Mouse (Mus musculus) midbrain, embryonic 16.5 days (tissue): ENCODE data around the gene Mgmt. TPM values are rescaled to one million over a fixed set of nuclear protein-coding genes. Genes with fewer than 3 reads are reported as not detected.

ENCODE experiments used
- ATAC-seq: fragments of 200-750 bp; cut with Nextera tagmentation; 2 replicates; pipeline ENCODE4 v1.8.0; 2017; ENCODE audit warnings: moderate TSS enrichment
- H3K27ac ChIP-seq: fragments of 300-500 bp; sonication (generic); 2 replicates; pipeline ENCODE4 v1.5.1; 2014; ENCODE audit warnings: mild to moderate bottlenecking, low read length, mixed read lengths
- H3K27me3 ChIP-seq: fragments of 300-500 bp; sonication (generic); 2 replicates; pipeline ENCODE4 v1.6.1; 2014; ENCODE audit warnings: low read depth, low read length, mixed read lengths; ENCODE audit not compliant: control insufficient read depth, insufficient read depth
- H3K36me3 ChIP-seq: fragments of 300-500 bp; sonication (generic); 2 replicates; pipeline ENCODE4 v1.6.1; 2014; ENCODE audit warnings: mild to moderate bottlenecking, low read length, moderate library complexity, mixed read lengths; ENCODE audit not compliant: control insufficient read depth, insufficient read depth
- H3K4me1 ChIP-seq: fragments of 300-500 bp; sonication (generic); 2 replicates; pipeline ENCODE4 v1.6.1; 2014; ENCODE audit warnings: mild to moderate bottlenecking, low read length, mixed read lengths; ENCODE audit not compliant: control insufficient read depth, insufficient read depth
- H3K4me2 ChIP-seq: fragments of 300-500 bp; sonication (generic); 2 replicates; pipeline ENCODE4 v1.6.1; 2014; ENCODE audit warnings: mild to moderate bottlenecking, low read length, mixed read lengths
- H3K4me3 ChIP-seq: fragments of 300-500 bp; sonication (generic); 2 replicates; pipeline ENCODE4 v1.5.1; 2014; ENCODE audit warnings: low read depth, mild to moderate bottlenecking, low read length, moderate library complexity, mixed read lengths
- H3K9ac ChIP-seq: fragments of 300-500 bp; sonication (generic); 2 replicates; pipeline ENCODE4 v1.6.1; 2014; ENCODE audit warnings: low read depth, low read length, mixed read lengths
- H3K9me3 ChIP-seq: fragments of 300-500 bp; sonication (generic); replicated peaks from 2 replicates; pipeline ENCODE4 v1.6.1; 2014; ENCODE audit warnings: mild to moderate bottlenecking, low read length, mixed read lengths; ENCODE audit not compliant: control insufficient read depth, poor library complexity, severe bottlenecking
- WGBS: fragments of 180-500 bp; shearing (Covaris S2); extraction: QIAGEN DNeasy Blood & Tissue Kit; methylation state at CpG from one replicate; pipeline ENCODE4 v1.1.7; 2014; 5-methylcytosine and 5-hydroxymethylcytosine counted together
- polyA plus RNA-seq: library from polyadenylated mRNA; unstranded; fragments of >200 nt; fragmentation: Nextera tagmentation; extraction: Ambion mirVana; gene quantifications from 2 replicates; pipeline ENCODE4 v1.2.1, GENCODE M21; 2015

Mgmt gene
- polyA plus RNA-seq, 1 experiment from 2014 or later = 0.98 TPM

DNA sequence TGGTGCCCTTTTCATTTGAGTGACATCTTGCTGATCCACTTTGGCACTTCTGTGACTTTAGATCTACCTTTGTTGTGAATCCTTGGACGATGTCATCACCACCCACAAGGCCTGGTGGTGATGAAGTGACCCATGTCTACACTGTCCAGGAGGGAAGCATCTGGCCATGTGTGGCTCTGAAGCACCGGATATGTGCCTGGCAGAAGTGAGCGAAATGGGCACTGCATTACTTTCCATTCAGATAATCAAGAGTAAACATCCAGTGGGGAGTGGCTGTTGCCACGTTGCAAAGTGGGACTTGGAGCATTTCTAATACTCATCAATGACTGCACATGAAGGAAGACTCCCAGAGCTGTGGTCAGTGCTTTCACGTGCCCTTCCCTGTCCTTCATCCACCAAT lies 124.2 kb downstream of the Mgmt start:
- Histone ChIP-seq H3K9ac (no peak overlapping the region), H3K27ac (no peak overlapping the region), H3K27me3 (no peaks in the 10 kb centered on the region), H3K4me2 (no peak overlapping the region), H3K9me3 (no peaks in the 10 kb centered on the region), H3K36me3 (no peaks in the 10 kb centered on the region), H3K4me3 (no peak overlapping the region), H3K4me1 (no peaks in the 10 kb centered on the region; the same call in 1 of the 2 replicates)
- ATAC-seq = no peak
- WGBS = 91% methylated on average over 5 of the region's 5 CpGs

DNA sequence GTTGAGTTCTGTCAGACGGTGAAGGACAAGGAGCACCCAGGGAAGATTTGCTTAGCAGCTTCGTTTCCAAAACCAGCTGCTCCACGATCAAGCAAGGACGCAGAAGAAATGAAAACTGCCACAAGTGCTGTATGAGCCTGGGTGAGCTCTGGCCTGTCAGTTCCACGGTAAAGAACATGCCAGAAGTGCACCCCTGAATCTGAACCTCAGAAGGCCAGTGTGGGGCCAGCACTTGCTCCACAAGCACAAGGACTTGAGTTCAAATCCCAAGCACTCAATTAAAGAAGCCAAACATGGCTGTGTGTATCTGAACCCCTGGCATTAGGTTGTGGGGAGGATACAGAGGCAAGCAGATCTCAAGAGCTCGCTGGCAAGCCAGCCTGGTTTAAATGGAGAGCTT lies 125.8 kb downstream of the Mgmt start:
- no peaks in the 10 kb centered on the region; the same call in 1 of the 2 replicates for H3K4me1 ChIP-seq
- no peak overlapping the region for H3K4me2 ChIP-seq
- ATAC-seq = no peak
- 71% methylated on average over 6 of the region's 6 CpGs for WGBS
- no peak overlapping the region for H3K27ac ChIP-seq
- no peaks in the 10 kb centered on the region for H3K9me3 ChIP-seq
- H3K4me3 ChIP-seq = no peak overlapping the region
- H3K27me3 ChIP-seq = no peaks in the 10 kb centered on the region
- no peak overlapping the region for H3K9ac ChIP-seq
- H3K36me3 ChIP-seq = no peaks in the 10 kb centered on the region

DNA sequence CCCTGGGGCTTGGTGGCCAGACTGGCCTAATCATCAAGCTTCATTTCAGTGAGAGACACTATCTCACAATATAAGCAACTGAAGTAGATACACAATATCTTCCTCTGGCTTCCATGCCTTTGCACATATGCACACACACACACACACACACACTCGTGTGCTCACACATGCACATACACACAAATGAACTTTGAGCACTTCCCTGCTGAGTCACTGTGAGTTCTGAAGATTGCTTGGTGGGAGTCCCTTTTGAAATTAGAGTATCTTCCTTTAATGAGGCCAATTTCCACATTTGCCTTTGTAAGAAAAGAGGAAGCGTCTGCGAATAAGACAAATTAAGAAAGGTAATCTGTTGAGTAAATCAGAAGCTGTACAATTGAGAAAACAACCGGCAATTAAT lies 136.4 kb downstream of the Mgmt start:
- 86% methylated on average over 4 of the region's 4 CpGs for WGBS
- Histone ChIP-seq H3K36me3 (no peaks in the 10 kb centered on the region), H3K4me2 (no peak overlapping the region), H3K27me3 (no peaks in the 10 kb centered on the region), H3K4me1 (no peaks in the 10 kb centered on the region; the same call in 1 of the 2 replicates), H3K9me3 (no peaks in the 10 kb centered on the region; the same call in 1 of the 2 replicates), H3K9ac (no peak overlapping the region), H3K4me3 (no peak overlapping the region), H3K27ac (no peak overlapping the region)
- no peak for ATAC-seq

DNA sequence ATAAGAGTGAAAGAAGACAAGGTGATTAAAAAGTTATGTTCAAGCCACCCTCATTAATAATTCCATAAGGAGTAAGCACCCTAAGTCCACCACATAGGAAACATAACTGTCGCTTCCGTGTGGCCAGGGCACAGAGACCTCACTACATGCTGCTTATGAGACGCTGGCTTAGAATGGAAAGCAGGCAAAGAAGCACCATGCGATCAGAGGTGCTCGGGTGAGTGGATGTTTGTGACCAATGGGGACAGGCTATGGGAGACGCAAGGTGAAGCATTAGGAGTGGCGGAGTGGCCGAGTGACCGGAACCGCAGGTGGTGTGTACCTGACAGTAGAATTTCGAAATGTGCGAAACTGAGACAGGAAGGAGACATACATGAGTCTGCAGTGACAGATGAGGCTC lies 138.8 kb downstream of the Mgmt start:
- 96% methylated on average over 12 of the region's 12 CpGs for WGBS
- ATAC-seq = no peak

DNA sequence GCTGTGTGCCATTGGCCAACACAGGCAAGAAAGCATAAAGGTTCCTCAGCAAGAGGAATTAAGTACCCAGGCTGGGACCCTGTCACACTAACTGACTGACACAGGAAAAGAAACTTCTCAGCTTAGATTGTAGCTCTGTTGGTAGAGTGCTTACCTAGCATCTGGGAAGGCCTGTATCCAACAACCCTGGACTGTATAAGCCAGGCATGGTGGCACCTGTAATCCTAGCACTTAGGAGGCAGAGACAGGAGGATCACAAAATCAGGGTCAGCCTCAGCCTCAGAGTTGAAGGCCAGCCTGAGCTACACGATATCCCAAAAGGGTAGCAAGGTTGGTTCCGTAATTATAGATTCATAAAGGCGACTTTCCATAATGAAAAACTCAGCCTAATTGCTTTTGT lies 140.6 kb downstream of the Mgmt start:
- no peaks in the 10 kb centered on the region for H3K27me3 ChIP-seq
- H3K9ac ChIP-seq = no peak overlapping the region
- H3K36me3 ChIP-seq = no peaks in the 10 kb centered on the region
- peaks cover 13% of the 10 kb centered on the region; the same call in 1 of the 2 replicates for H3K4me1 ChIP-seq
- ATAC-seq = no peak
- no peak overlapping the region for H3K4me3 ChIP-seq
- no peak overlapping the region for H3K27ac ChIP-seq
- H3K4me2 ChIP-seq = no peak overlapping the region
- no peaks in the 10 kb centered on the region; the same call in 1 of the 2 replicates for H3K9me3 ChIP-seq
- 88% methylated on average over 3 of the region's 3 CpGs for WGBS

More for the DNA sequence above, 138.8 kb downstream of the Mgmt start:
- H3K4me3 ChIP-seq = no peak overlapping the region
- no peak overlapping the region for H3K4me2 ChIP-seq
- no peaks in the 10 kb centered on the region; the same call in 1 of the 2 replicates for H3K9me3 ChIP-seq
- no peaks in the 10 kb centered on the region for H3K36me3 ChIP-seq
- H3K4me1 ChIP-seq = peaks cover 4% of the 10 kb centered on the region; the same call in 1 of the 2 replicates
- H3K9ac ChIP-seq = no peak overlapping the region
- no peaks in the 10 kb centered on the region for H3K27me3 ChIP-seq
- H3K27ac ChIP-seq = no peak overlapping the region

DNA sequence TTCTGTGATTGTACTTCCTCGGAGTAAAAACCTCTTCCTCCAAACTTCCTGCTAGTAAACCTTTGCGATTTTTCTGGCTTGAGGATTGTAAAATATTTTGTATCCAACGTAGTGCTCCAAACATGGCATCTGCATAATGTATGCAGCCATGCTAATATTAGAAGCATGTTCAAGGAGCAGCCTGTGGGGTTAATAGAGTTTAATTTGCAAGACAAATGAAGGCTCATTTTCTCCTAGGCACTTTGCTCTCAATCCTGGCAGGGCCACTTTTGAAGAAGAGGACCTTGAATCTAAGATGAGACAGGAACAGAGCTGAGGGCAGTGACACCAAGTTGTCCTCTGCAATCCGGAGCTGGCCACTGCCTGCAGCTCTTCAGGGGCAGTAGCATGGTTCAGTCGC lies 141.5 kb downstream of the Mgmt start:
- Histone ChIP-seq H3K27ac (no peak overlapping the region), H3K36me3 (no peaks in the 10 kb centered on the region)
- 43% methylated on average over 5 of the region's 5 CpGs for WGBS

DNA sequence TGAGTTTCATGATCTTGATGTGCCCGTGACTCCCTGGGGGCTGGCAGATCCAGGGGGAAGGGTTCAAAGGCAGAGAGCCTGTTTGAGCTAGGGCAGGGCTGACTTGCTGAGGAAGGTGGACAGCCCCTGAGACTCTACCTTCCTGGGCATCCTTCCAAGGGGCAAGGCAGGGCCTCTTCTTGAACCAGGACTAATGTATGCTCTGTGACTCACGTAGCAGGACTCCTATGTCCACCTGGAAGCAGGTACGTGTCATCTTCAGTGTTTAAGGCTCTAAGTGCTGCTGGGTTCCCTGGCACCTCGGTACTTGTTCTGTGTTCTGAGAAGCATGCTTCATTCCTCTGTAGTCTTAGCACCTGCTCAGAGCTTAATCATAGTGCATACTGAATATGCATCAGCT lies 143.1 kb downstream of the Mgmt start:
- no peaks in the 10 kb centered on the region; the same call in 1 of the 2 replicates for H3K9me3 ChIP-seq
- no peak overlapping the region for H3K4me2 ChIP-seq
- no peaks in the 10 kb centered on the region for H3K27me3 ChIP-seq
- H3K27ac ChIP-seq = no peak overlapping the region
- H3K4me1 ChIP-seq = peaks cover 18% of the 10 kb centered on the region; the same call in 1 of the 2 replicates
- no peak overlapping the region for H3K4me3 ChIP-seq
- no peak for ATAC-seq
- H3K9ac ChIP-seq = no peak overlapping the region
- H3K36me3 ChIP-seq = no peaks in the 10 kb centered on the region
- WGBS = 81% methylated on average over 4 of the region's 4 CpGs

More for the DNA sequence above, 141.5 kb downstream of the Mgmt start:
- H3K9me3 ChIP-seq = no peaks in the 10 kb centered on the region; the same call in 1 of the 2 replicates
- H3K4me3 ChIP-seq = no peak overlapping the region
- no peak overlapping the region for H3K4me2 ChIP-seq
- H3K27me3 ChIP-seq = no peaks in the 10 kb centered on the region
- no peak overlapping the region for H3K9ac ChIP-seq
- ATAC-seq = no peak
- peaks cover 14% of the 10 kb centered on the region; the same call in 1 of the 2 replicates for H3K4me1 ChIP-seq

DNA sequence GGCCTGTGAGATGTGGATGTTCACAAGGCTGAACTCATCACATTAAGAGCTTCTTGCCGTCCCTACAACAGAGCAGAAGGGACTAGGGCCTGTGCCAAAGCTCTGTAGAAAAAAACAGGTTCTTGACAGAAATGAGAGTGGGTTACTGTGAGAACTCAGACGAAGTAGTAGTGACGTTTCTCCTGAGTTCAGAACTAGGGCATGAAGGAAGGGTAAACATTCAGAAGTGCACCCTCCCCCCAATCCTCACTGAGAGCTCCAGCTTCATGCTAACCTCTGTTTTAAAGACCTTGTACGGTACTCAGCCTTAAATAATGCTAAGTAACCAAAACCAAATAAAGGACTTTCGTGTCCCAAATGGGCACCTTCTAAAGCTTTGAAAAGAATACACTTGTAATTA lies 143.5 kb downstream of the Mgmt start:
- Histone ChIP-seq H3K9me3 (no peaks in the 10 kb centered on the region; the same call in 1 of the 2 replicates), H3K9ac (no peak overlapping the region), H3K4me2 (no peak overlapping the region), H3K27me3 (no peaks in the 10 kb centered on the region), H3K36me3 (no peaks in the 10 kb centered on the region), H3K4me3 (no peak overlapping the region), H3K27ac (no peak overlapping the region), H3K4me1 (peaks cover 18% of the 10 kb centered on the region; the same call in 1 of the 2 replicates)
- no peak for ATAC-seq
- WGBS = 70% methylated on average over 5 of the region's 5 CpGs

DNA sequence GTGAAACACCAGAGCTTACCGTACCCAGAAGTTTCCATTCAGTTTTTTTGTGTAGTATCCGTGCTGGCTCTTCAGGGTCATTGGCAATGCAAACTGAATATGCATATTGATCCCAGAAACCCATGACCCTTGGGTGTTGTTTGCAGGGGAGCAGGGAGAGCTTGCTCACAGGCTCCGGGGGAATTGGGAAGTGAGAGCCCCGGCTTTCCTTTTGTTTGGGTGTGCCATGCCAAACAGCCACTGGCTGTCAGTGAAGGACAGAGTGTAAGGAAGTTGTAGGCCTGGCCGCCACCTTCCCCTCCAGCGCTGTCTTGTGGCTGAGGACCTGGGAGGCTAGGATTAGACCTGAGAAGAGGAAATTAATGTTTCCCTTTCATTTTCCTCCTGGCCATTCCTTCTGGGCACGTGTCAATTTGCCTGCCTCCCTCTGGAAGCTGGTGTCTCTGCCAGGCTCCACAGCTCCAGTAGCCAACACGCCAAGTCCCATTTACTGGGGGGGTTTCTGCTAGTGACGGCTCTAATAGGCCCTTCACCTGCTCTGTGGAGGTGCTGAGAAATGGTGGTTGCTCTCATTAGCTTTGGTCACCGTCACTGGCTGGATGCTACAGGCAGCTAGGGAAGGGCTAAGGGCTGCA lies 144.0 kb downstream of the Mgmt start:
- Histone ChIP-seq H3K36me3 (no peaks in the 10 kb centered on the region), H3K9me3 (no peaks in the 10 kb centered on the region; the same call in 1 of the 2 replicates), H3K4me3 (no peak overlapping the region), H3K4me1 (peaks cover 18% of the 10 kb centered on the region; the same call in 1 of the 2 replicates), H3K4me2 (no peak overlapping the region), H3K9ac (0 out of 2 replicates have a peak overlapping the region, but pooled peaks have one; percentile 30), H3K27me3 (no peaks in the 10 kb centered on the region), H3K27ac (no peak overlapping the region)
- no peak for ATAC-seq
- 46% methylated on average over 10 of the region's 10 CpGs for WGBS
